Mouse (Mus musculus): Measurements from ENCODE around the gene Adgrf1. TPM values are rescaled to one million over a fixed set of nuclear protein-coding genes. Genes with fewer than 3 reads are reported as not detected.
A peak's percentile ranks its signal among the peaks of the same experiment; 100 is the strongest.
"Not testable (repeated sequence)": the region's sequence is repeated elsewhere in the genome, so short reads cannot be mapped to it uniquely, and the experiment has no call there.

The Adgrf1 gene
- polyA plus RNA-seq, 1 experiment = 0.06 TPM

- H3K27me3 ChIP-seq (ENCODE audit: control insufficient read depth, insufficient read depth, low read length) = no peaks in the 10 kb centered on the region
- TF ChIP-seq CTCF (IDR thresholded peaks at IDR 0.05; ENCODE audit: extremely low read depth, insufficient read length, insufficient replicate concordance, low read depth, low read length) (no peak), POLR2A (IDR thresholded peaks at IDR 0.05; ENCODE audit: low read depth, low read length) (no peak)
- H3K27ac ChIP-seq (ENCODE audit: insufficient read depth, low read depth, low read length) = no peak overlapping the region
- WGBS = 30% methylated on average over 9 of the region's 9 CpGs
- H3K4me1 ChIP-seq (ENCODE audit: control insufficient read depth, insufficient read depth, insufficient read length, low read length) = peaks cover 3% of the 10 kb centered on the region; the same call in 1 of the 2 replicates
- H3K36me3 ChIP-seq (ENCODE audit: control insufficient read depth, insufficient read depth, low read length) = no peaks in the 10 kb centered on the region
- H3K4me3 ChIP-seq (ENCODE audit: low read depth, low read length) = no peak overlapping the region
Observed at GRCm38 (mm10) chr17:43334074-43334473, 63.9 kb downstream of the Adgrf1 start.

GRCm38 (mm10) chr17:43337643-43338042 lies 67.5 kb downstream of the Adgrf1 start:
- Histone ChIP-seq H3K4me3 (ENCODE audit: low read depth, low read length) (no peak overlapping the region), H3K27ac (ENCODE audit: insufficient read depth, low read depth, low read length) (no peak overlapping the region), H3K4me1 (ENCODE audit: control insufficient read depth, insufficient read depth, insufficient read length, low read length) (peaks cover 3% of the 10 kb centered on the region; the same call in 1 of the 2 replicates), H3K36me3 (ENCODE audit: control insufficient read depth, insufficient read depth, low read length) (no peaks in the 10 kb centered on the region), H3K27me3 (ENCODE audit: control insufficient read depth, insufficient read depth, low read length) (no peaks in the 10 kb centered on the region)
- WGBS = 75% methylated on average over 2 of the region's 2 CpGs
- TF ChIP-seq CTCF (IDR thresholded peaks at IDR 0.05; ENCODE audit: extremely low read depth, insufficient read length, insufficient replicate concordance, low read depth, low read length) = no peak
- no peak for TF ChIP-seq POLR2A (IDR thresholded peaks at IDR 0.05; ENCODE audit: low read depth, low read length)

- WGBS = 87% methylated on average over 3 of the region's 3 CpGs
- TF ChIP-seq POLR2A (IDR thresholded peaks at IDR 0.05; ENCODE audit: low read depth, low read length) (no peak), CTCF (IDR thresholded peaks at IDR 0.05; ENCODE audit: extremely low read depth, insufficient read length, insufficient replicate concordance, low read depth, low read length) (no peak)
- no peak overlapping the region for H3K4me3 ChIP-seq (ENCODE audit: low read depth, low read length)
- no peaks in the 10 kb centered on the region for H3K27me3 ChIP-seq (ENCODE audit: control insufficient read depth, insufficient read depth, low read length)
- no peaks in the 10 kb centered on the region for H3K36me3 ChIP-seq (ENCODE audit: control insufficient read depth, insufficient read depth, low read length)
- no peak overlapping the region for H3K27ac ChIP-seq (ENCODE audit: insufficient read depth, low read depth, low read length)
- peaks cover 3% of the 10 kb centered on the region; the same call in 1 of the 2 replicates for H3K4me1 ChIP-seq (ENCODE audit: control insufficient read depth, insufficient read depth, insufficient read length, low read length)
Observed at GRCm38 (mm10) chr17:43338279-43338678, 68.2 kb downstream of the Adgrf1 start.

- H3K27me3 ChIP-seq (ENCODE audit: control insufficient read depth, insufficient read depth, low read length); H3K4me1 ChIP-seq (ENCODE audit: control insufficient read depth, insufficient read depth, insufficient read length, low read length); H3K27ac ChIP-seq (ENCODE audit: insufficient read depth, low read depth, low read length); H3K36me3 ChIP-seq (ENCODE audit: control insufficient read depth, insufficient read depth, low read length); H3K4me3 ChIP-seq (ENCODE audit: low read depth, low read length): not testable (repeated sequence)
- WGBS = 91% methylated on average over 2 of the region's 2 CpGs
Observed at GRCm38 (mm10) chr17:43346499-43346898, 76.4 kb downstream of the Adgrf1 start.

GRCm38 (mm10) chr17:43357902-43358539 lies 87.9 kb downstream of the Adgrf1 start:
- TF ChIP-seq CTCF (IDR thresholded peaks at IDR 0.05; ENCODE audit: extremely low read depth, insufficient read length, insufficient replicate concordance, low read depth, low read length) (no peak), POLR2A (IDR thresholded peaks at IDR 0.05; ENCODE audit: low read depth, low read length) (no peak)
- H3K4me3 ChIP-seq (ENCODE audit: low read depth, low read length) = no peak overlapping the region
- no peak overlapping the region for H3K27ac ChIP-seq (ENCODE audit: insufficient read depth, low read depth, low read length)
- peaks cover 11% of the 10 kb centered on the region for H3K27me3 ChIP-seq (ENCODE audit: control insufficient read depth, insufficient read depth, low read length)
- H3K4me1 ChIP-seq (ENCODE audit: control insufficient read depth, insufficient read depth, insufficient read length, low read length) = no peaks in the 10 kb centered on the region
- no peaks in the 10 kb centered on the region for H3K36me3 ChIP-seq (ENCODE audit: control insufficient read depth, insufficient read depth, low read length)
- WGBS = 17% methylated on average over 9 of the region's 9 CpGs

GRCm38 (mm10) chr17:43359826-43360619 lies 89.9 kb downstream of the Adgrf1 start, which contains the start of gene Adgrf5:
Adgrf5 (plus strand) TSS chr17:43360451.
- 17% methylated on average over 16 of the region's 16 CpGs for WGBS
- TF ChIP-seq CTCF (IDR thresholded peaks at IDR 0.05; ENCODE audit: extremely low read depth, insufficient read length, insufficient replicate concordance, low read depth, low read length) (no peak), POLR2A (IDR thresholded peaks at IDR 0.05; ENCODE audit: low read depth, low read length) (no peak)
- peak within 1 kb of the TSS; percentile 53 for H3K4me3 ChIP-seq (ENCODE audit: low read depth, low read length)
- H3K4me1 ChIP-seq (ENCODE audit: control insufficient read depth, insufficient read depth, insufficient read length, low read length) = no peaks in the 10 kb centered on the region
- no peaks in the 10 kb centered on the region for H3K36me3 ChIP-seq (ENCODE audit: control insufficient read depth, insufficient read depth, low read length)
- H3K27ac ChIP-seq (ENCODE audit: insufficient read depth, low read depth, low read length) = peak within 1 kb of the TSS; percentile 57
- peaks cover 11% of the 10 kb centered on the region for H3K27me3 ChIP-seq (ENCODE audit: control insufficient read depth, insufficient read depth, low read length)

GRCm38 (mm10) chr17:43361021-43361420 lies 90.9 kb downstream of the Adgrf1 start:
- Histone ChIP-seq H3K27me3 (ENCODE audit: control insufficient read depth, insufficient read depth, low read length) (peaks cover 11% of the 10 kb centered on the region), H3K4me1 (ENCODE audit: control insufficient read depth, insufficient read depth, insufficient read length, low read length) (no peaks in the 10 kb centered on the region), H3K27ac (ENCODE audit: insufficient read depth, low read depth, low read length) (no peak overlapping the region), H3K36me3 (ENCODE audit: control insufficient read depth, insufficient read depth, low read length) (no peaks in the 10 kb centered on the region), H3K4me3 (ENCODE audit: low read depth, low read length) (peak overlapping the region; percentile 28; the same call in 1 of the 2 replicates)
- TF ChIP-seq CTCF (IDR thresholded peaks at IDR 0.05; ENCODE audit: extremely low read depth, insufficient read length, insufficient replicate concordance, low read depth, low read length) (no peak), POLR2A (IDR thresholded peaks at IDR 0.05; ENCODE audit: low read depth, low read length) (no peak)
- whole genome bisulfite sequencing = 60% methylated on average over 11 of the region's 11 CpGs
